Mouse (Mus musculus): ENCODE results near the gene Ppp1ca. TPM values are rescaled to one million over a fixed set of nuclear protein-coding genes. Genes with fewer than 3 reads are reported as not detected.

The Ppp1ca gene
- polyA plus RNA-seq, 1 experiment from 2014 or later: 666 TPM

GRCm38 (mm10) chr19:4156073-4156579 lies 35.7 kb upstream of the Ppp1ca start:
- peak overlapping the region; percentile 17; the same call in 1 of the 2 replicates for H3K4me3 ChIP-seq
- H3K27ac ChIP-seq: no peak overlapping the region

GRCm38 (mm10) chr19:4156771-4157170 lies 35.1 kb upstream of the Ppp1ca start:
- no peaks in the 10 kb centered on the region for H3K27me3 ChIP-seq
- H3K9ac ChIP-seq: no peak overlapping the region
- no peak overlapping the region for H3K4me3 ChIP-seq
- H3K4me1 ChIP-seq (replicated peaks): peaks cover 14% of the 10 kb centered on the region
- H3K9me3 ChIP-seq (replicated peaks): no peaks in the 10 kb centered on the region
- H3K27ac ChIP-seq: no peak overlapping the region
- peaks cover 55% of the 10 kb centered on the region for H3K36me3 ChIP-seq
- ATAC-seq (replicated peaks; ENCODE audit: insufficient number of reproducible peaks, insufficient read depth, low FRiP score, low read depth): no peak
- no peak overlapping the region for H3K4me2 ChIP-seq
- 89% methylated on average over 12 of the region's 12 CpGs for WGBS

More at GRCm38 (mm10) chr19:4156073-4156579, 35.7 kb upstream of the Ppp1ca start:
- WGBS: 69% methylated on average over 20 of the region's 20 CpGs
- Histone ChIP-seq H3K4me2 (no peak overlapping the region), H3K4me1 (replicated peaks) (peaks cover 18% of the 10 kb centered on the region), H3K9ac (no peak overlapping the region), H3K36me3 (peaks cover 52% of the 10 kb centered on the region), H3K27me3 (no peaks in the 10 kb centered on the region), H3K9me3 (replicated peaks) (no peaks in the 10 kb centered on the region)
- ATAC-seq (replicated peaks; ENCODE audit: insufficient number of reproducible peaks, insufficient read depth, low FRiP score, low read depth): no peak

- no peak for ATAC-seq (replicated peaks; ENCODE audit: insufficient number of reproducible peaks, insufficient read depth, low FRiP score, low read depth)
- 95% methylated on average over 8 of the region's 8 CpGs for WGBS
- no peaks in the 10 kb centered on the region for H3K27me3 ChIP-seq
- no peak overlapping the region for H3K27ac ChIP-seq
- no peak overlapping the region for H3K4me3 ChIP-seq
- H3K4me1 ChIP-seq (replicated peaks): peaks cover 15% of the 10 kb centered on the region
- peaks cover 48% of the 10 kb centered on the region for H3K36me3 ChIP-seq
- no peaks in the 10 kb centered on the region for H3K9me3 ChIP-seq (replicated peaks)
- H3K9ac ChIP-seq: no peak overlapping the region
- H3K4me2 ChIP-seq: no peak overlapping the region
These were observed 32.8 kb upstream of the Ppp1ca start for GRCm38 (mm10) chr19:4159049-4159448.

GRCm38 (mm10) chr19:4162646-4163542 lies 29.0 kb upstream of the Ppp1ca start, which contains the start of gene Rps6kb2:
TSS of gene Rps6kb2 (minus strand) at chr19:4163354.
- 7% methylated on average over 42 of the region's 42 CpGs for WGBS
- H3K4me2 ChIP-seq: peak within 1 kb of the TSS; percentile 90
- H3K9ac ChIP-seq: peak within 1 kb of the TSS; percentile 83
- H3K27me3 ChIP-seq: no peaks in the 10 kb centered on the region
- H3K4me3 ChIP-seq: peak within 1 kb of the TSS; percentile 75
- H3K4me1 ChIP-seq (replicated peaks): peaks cover 32% of the 10 kb centered on the region
- H3K27ac ChIP-seq: peak within 1 kb of the TSS; percentile 27
- H3K36me3 ChIP-seq: peaks cover 32% of the 10 kb centered on the region
- peak; percentile 78 for ATAC-seq (replicated peaks; ENCODE audit: insufficient number of reproducible peaks, insufficient read depth, low FRiP score, low read depth)
- H3K9me3 ChIP-seq (replicated peaks): no peaks in the 10 kb centered on the region

GRCm38 (mm10) chr19:4163543-4163887 lies 28.4 kb upstream of the Ppp1ca start:
- no peak for ATAC-seq (replicated peaks; ENCODE audit: insufficient number of reproducible peaks, insufficient read depth, low FRiP score, low read depth)
- Histone ChIP-seq H3K27me3 (no peaks in the 10 kb centered on the region), H3K4me2 (peak overlapping the region; percentile 90), H3K9ac (peak overlapping the region; percentile 83; the same call in 1 of the 2 replicates), H3K4me1 (replicated peaks) (peaks cover 32% of the 10 kb centered on the region), H3K4me3 (peak overlapping the region; percentile 75), H3K27ac (peak overlapping the region; percentile 27), H3K9me3 (replicated peaks) (no peaks in the 10 kb centered on the region), H3K36me3 (peaks cover 26% of the 10 kb centered on the region)
- 35% methylated on average over 4 of the region's 4 CpGs for WGBS

GRCm38 (mm10) chr19:4164100-4164499 lies 27.8 kb upstream of the Ppp1ca start:
- no peak for ATAC-seq (replicated peaks; ENCODE audit: insufficient number of reproducible peaks, insufficient read depth, low FRiP score, low read depth)
- Histone ChIP-seq H3K4me2 (no peak overlapping the region), H3K27me3 (no peaks in the 10 kb centered on the region), H3K36me3 (peaks cover 20% of the 10 kb centered on the region), H3K4me1 (replicated peaks) (peaks cover 32% of the 10 kb centered on the region), H3K9me3 (replicated peaks) (no peaks in the 10 kb centered on the region), H3K9ac (no peak overlapping the region), H3K27ac (no peak overlapping the region), H3K4me3 (no peak overlapping the region)
- WGBS: 77% methylated on average over 3 of the region's 3 CpGs

GRCm38 (mm10) chr19:4164721-4165120 lies 27.1 kb upstream of the Ppp1ca start:
- Histone ChIP-seq H3K27ac (no peak overlapping the region), H3K27me3 (no peaks in the 10 kb centered on the region), H3K36me3 (peaks cover 14% of the 10 kb centered on the region), H3K9me3 (replicated peaks) (no peaks in the 10 kb centered on the region), H3K9ac (no peak overlapping the region), H3K4me3 (no peak overlapping the region), H3K4me2 (no peak overlapping the region), H3K4me1 (replicated peaks) (peaks cover 35% of the 10 kb centered on the region)
- 68% methylated on average over 2 of the region's 2 CpGs for WGBS
- ATAC-seq (replicated peaks; ENCODE audit: insufficient number of reproducible peaks, insufficient read depth, low FRiP score, low read depth): no peak

- Histone ChIP-seq H3K9ac (no peak overlapping the region), H3K27ac (peak overlapping the region; percentile 87), H3K4me1 (replicated peaks) (peaks cover 56% of the 10 kb centered on the region), H3K36me3 (peaks cover under 1% of the 10 kb centered on the region; the same call in 1 of the 2 replicates), H3K4me2 (peak overlapping the region; percentile 26; the same call in 1 of the 2 replicates), H3K27me3 (no peaks in the 10 kb centered on the region), H3K4me3 (no peak overlapping the region), H3K9me3 (replicated peaks) (no peaks in the 10 kb centered on the region)
- WGBS: 45% methylated on average over 9 of the region's 9 CpGs
- ATAC-seq (replicated peaks; ENCODE audit: insufficient number of reproducible peaks, insufficient read depth, low FRiP score, low read depth): no peak
These were observed 25.0 kb upstream of the Ppp1ca start for GRCm38 (mm10) chr19:4166678-4167476.

- H3K9ac ChIP-seq: peak overlapping the region; percentile 84
- H3K4me2 ChIP-seq: peak overlapping the region; percentile 92
- peak overlapping the region; percentile 96 for H3K27ac ChIP-seq
- under 1% methylated on average over 43 of the region's 43 CpGs for WGBS
- H3K36me3 ChIP-seq: no peaks in the 10 kb centered on the region
- H3K27me3 ChIP-seq: no peaks in the 10 kb centered on the region
- peak; percentile 92 for ATAC-seq (replicated peaks; ENCODE audit: insufficient number of reproducible peaks, insufficient read depth, low FRiP score, low read depth)
- H3K9me3 ChIP-seq (replicated peaks): no peaks in the 10 kb centered on the region
- H3K4me3 ChIP-seq: peak overlapping the region; percentile 54
- H3K4me1 ChIP-seq (replicated peaks): peaks cover 58% of the 10 kb centered on the region
These were observed 22.5 kb upstream of the Ppp1ca start for GRCm38 (mm10) chr19:4169378-4169784.

- peak; percentile 19 for ATAC-seq (replicated peaks; ENCODE audit: insufficient number of reproducible peaks, insufficient read depth, low FRiP score, low read depth)
- 6% methylated on average over 27 of the region's 27 CpGs for WGBS
- Histone ChIP-seq H3K4me1 (replicated peaks) (peaks cover 61% of the 10 kb centered on the region), H3K9ac (peak overlapping the region; percentile 84), H3K4me3 (peak overlapping the region; percentile 54), H3K36me3 (no peaks in the 10 kb centered on the region), H3K4me2 (peak overlapping the region; percentile 92), H3K27ac (peak overlapping the region; percentile 96), H3K27me3 (no peaks in the 10 kb centered on the region), H3K9me3 (replicated peaks) (no peaks in the 10 kb centered on the region)
These were observed 22.1 kb upstream of the Ppp1ca start for GRCm38 (mm10) chr19:4169810-4170209.

Measured in heart, embryonic 15.5 days (tissue).